Mouse (Mus musculus) myocyte (in vitro differentiated cells): ENCODE measurements around the gene Gucd1.

Experiments
- CEBPB ChIP-seq: IDR thresholded peaks from 2 replicates; pipeline ENCODE4 v1.6.1; 2011; ENCODE audit warnings: mild to moderate bottlenecking, moderate library complexity; ENCODE audit not compliant: poor library complexity, insufficient read depth, severe bottlenecking
- E2F4 ChIP-seq: IDR thresholded peaks from one replicate; pipeline ENCODE4 v1.6.1; 2011; ENCODE audit warnings: mild to moderate bottlenecking, control low read depth, moderate library complexity; ENCODE audit not compliant: insufficient read depth
- MAX ChIP-seq: IDR thresholded peaks from one replicate; pipeline ENCODE4 v1.6.1; 2011; ENCODE audit warnings: low read depth, mild to moderate bottlenecking, control low read depth
- MYOD1 ChIP-seq, 3 experiments: IDR thresholded peaks; one replicate each; pipeline ENCODE4 v1.6.1; 2011; ENCODE audit warnings: control low read depth in 2 of 3, low read depth in 2 of 3, mild to moderate bottlenecking in 2 of 3, moderate library complexity in 1 of 3; ENCODE audit not compliant: insufficient read length in 2 of 3, control insufficient read depth in 1 of 3
- MYOG ChIP-seq, 3 experiments: IDR thresholded peaks; one replicate each; pipeline ENCODE4 v1.6.1; 2011; ENCODE audit warnings: control low read depth in 2 of 3, low read depth in 2 of 3, mild to moderate bottlenecking in 2 of 3; ENCODE audit not compliant: insufficient read length in 2 of 3, control insufficient read depth in 1 of 3, insufficient read depth in 1 of 3
- POLR2A ChIP-seq: IDR thresholded peaks from one replicate; pipeline ENCODE4 v1.6.1; 2011; ENCODE audit warnings: low read depth, mild to moderate bottlenecking, control low read depth, moderate library complexity; ENCODE audit not compliant: insufficient read length
- POLR2AphosphoS2 ChIP-seq: IDR thresholded peaks from one replicate; pipeline ENCODE4 v1.6.1; 2011; ENCODE audit warnings: low read depth, control low read depth; ENCODE audit not compliant: insufficient read length
- REST ChIP-seq: IDR thresholded peaks from one replicate; pipeline ENCODE4 v1.6.1; 2011; ENCODE audit warnings: mild to moderate bottlenecking, control low read depth, moderate library complexity; ENCODE audit not compliant: insufficient read depth, insufficient read length
- TCF12 ChIP-seq: IDR thresholded peaks from one replicate; pipeline ENCODE4 v1.6.1; 2011; ENCODE audit warnings: mild to moderate bottlenecking, control low read depth; ENCODE audit not compliant: poor library complexity, insufficient read depth, severe bottlenecking
- TCF3 ChIP-seq: IDR thresholded peaks from one replicate; pipeline ENCODE4 v1.6.1; 2011; ENCODE audit warnings: low read depth, control low read depth; ENCODE audit not compliant: insufficient read length
- USF1 ChIP-seq: IDR thresholded peaks from one replicate; pipeline ENCODE4 v1.6.1; 2011; ENCODE audit warnings: low read depth, mild to moderate bottlenecking, control low read depth, moderate library complexity

- TF ChIP-seq USF1 (no peak), POLR2AphosphoS2 (no peak), TCF3 (no peak), POLR2A (no peak), E2F4 (no peak), MAX (no peak), CEBPB (no peak), TCF12 (no peak), REST (no peak), MYOD1 (IDR thresholded peaks at IDR 0.05; ENCODE audit: control insufficient read depth in 1 of 3, insufficient read length in 2 of 3, low read depth in 2 of 3) (peak in 1 of 3 experiments; percentile 35), MYOG (IDR thresholded peaks at IDR 0.05; ENCODE audit: control insufficient read depth in 1 of 3, insufficient read depth in 1 of 3, insufficient read length in 2 of 3, low read depth in 2 of 3) (no peak)
Measured at GRCm38 (mm10) chr10:75303324-75304048, 214.3 kb downstream of the Gucd1 start.
